Mouse (Mus musculus): ENCODE results near the gene 2210016F16Rik. TPM values are rescaled to one million over a fixed set of nuclear protein-coding genes. Genes with fewer than 3 reads are reported as not detected.
"Not testable (repeated sequence)": the region's sequence is repeated elsewhere in the genome, so short reads cannot be mapped to it uniquely, and the experiment has no call there.

2210016F16Rik gene
- 27.5 and 27.6 TPM in 2 replicates for polyA plus RNA-seq (2016; fragmentation: Nextera tagmentation; extraction: Ambion mirVana)

DNA sequence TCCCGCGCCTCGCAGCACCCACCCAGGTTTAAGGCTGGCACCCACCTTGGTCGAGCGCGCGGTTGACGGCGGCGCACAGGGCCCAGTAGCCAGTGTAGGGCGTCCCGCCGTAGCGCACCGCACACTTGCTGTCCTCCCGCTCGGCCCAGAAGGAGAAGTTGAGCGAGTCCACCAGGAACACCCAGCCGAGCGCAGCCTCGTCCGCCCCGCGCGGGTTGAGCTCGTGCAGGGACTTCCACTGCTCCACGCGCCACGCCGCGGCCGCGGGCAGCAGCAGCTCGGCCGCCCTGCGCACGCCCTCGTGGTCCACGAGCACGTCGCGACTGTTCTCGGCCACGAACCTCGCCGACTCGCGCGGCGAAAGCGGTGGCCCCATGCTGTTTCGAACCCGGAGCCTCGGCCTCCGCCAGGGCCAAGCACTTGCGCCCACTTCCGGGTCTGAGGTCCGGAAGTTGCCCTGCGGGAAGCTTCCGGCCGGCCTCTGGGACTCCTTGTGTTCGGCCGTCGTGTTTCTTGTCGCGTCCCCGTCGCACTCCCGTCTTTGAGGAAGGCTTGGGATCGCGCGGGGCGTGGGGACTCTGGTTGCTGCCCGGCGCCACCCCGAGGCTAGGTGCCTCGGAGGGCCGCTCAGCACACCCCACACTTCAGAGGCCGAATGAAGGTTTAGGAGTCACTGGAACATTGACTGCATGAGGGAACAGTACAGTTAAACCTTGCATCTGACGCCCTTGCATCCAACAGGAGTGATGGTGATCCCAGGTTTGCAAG, at the start of gene 2210016F16Rik:
TSS of gene 2210016F16Rik (minus strand) at position 447 of the 768 bp plus-strand sequence.
- 1% methylated on average over 79 of the region's 80 CpGs for WGBS (ENCODE audit: insufficient replicate concordance)
- peak within 1 kb of the TSS; percentile 91 for H3K4me3 ChIP-seq

DNA sequence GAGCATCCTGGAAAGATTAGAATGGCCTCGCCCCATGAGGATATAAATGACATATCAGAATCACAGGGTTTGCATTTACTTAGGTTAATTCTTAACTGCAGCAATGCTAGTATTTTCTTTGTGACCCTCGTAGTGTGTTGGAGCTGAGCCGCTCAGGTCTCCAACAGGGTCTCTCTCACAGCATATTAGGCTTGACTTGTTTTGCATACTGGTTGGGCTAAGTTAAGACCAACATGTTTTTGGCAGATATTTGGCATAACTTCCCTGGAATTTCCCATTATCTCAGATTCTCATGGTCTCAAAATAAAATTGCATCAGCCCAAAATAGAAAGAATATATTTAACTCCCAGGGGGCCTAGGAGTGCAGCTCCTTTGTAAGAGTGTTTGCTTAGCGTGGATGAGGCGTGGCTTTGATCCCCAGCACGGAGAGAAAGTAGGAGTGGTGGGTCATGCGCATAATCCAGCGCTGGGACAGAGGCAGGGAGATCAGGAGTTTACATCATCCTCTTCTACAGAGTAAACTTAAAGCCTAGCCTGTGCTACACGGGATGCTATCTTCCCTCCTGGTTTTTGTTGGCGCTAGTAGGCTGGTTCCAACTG, 38.1 kb upstream of the 2210016F16Rik start:
- Histone ChIP-seq H3K9me3 (replicated peaks) (no peaks in the 10 kb centered on the region), H3K4me1 (no peaks in the 10 kb centered on the region), H3K36me3 (no peaks in the 10 kb centered on the region), H3K4me2 (no peak overlapping the region), H3K9ac (no peak overlapping the region), H3K27ac (no peak overlapping the region), H3K4me3 (no peak overlapping the region), H3K27me3 (replicated peaks) (peaks cover 13% of the 10 kb centered on the region; the same call in 1 of the 2 replicates)
- ATAC-seq, result no peak
- WGBS (ENCODE audit: insufficient replicate concordance), result 49% methylated on average over 10 of the region's 10 CpGs

More for the DNA sequence above, at the start of gene 2210016F16Rik:
- peaks cover 24% of the 10 kb centered on the region for H3K9me3 ChIP-seq (replicated peaks)
- peaks cover 27% of the 10 kb centered on the region for H3K4me1 ChIP-seq
- H3K9ac ChIP-seq, result peak within 1 kb of the TSS; percentile 90
- H3K27ac ChIP-seq, result peak within 1 kb of the TSS; percentile 72
- no peaks in the 10 kb centered on the region for H3K27me3 ChIP-seq (replicated peaks)
- peaks cover 38% of the 10 kb centered on the region for H3K36me3 ChIP-seq
- peak; percentile 80 for ATAC-seq
- peak within 1 kb of the TSS; percentile 94 for H3K4me2 ChIP-seq

DNA sequence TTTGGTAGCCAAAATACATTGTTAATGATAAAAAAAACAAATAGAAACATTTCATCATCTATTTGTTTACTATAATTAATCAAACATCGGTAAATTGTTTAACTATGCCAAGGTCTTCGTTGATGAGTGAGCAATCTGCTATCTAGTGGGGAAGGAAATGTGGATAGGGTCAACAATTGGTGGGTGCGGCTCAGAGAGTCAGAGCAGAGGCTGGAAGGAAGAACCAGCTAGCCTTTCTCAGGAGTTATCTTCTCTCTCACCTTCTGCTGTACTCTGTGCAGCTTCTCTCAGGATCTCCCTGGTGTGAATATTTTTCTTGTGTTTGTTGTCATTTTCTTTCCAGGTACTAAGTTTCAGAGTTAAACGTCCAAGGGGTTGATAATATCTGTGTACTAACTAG, 37.2 kb upstream of the 2210016F16Rik start:
- H3K4me3 ChIP-seq, result no peak overlapping the region
- ATAC-seq, result no peak
- no peak overlapping the region for H3K4me2 ChIP-seq
- H3K4me1 ChIP-seq, result no peaks in the 10 kb centered on the region
- WGBS (ENCODE audit: insufficient replicate concordance), result 52% methylated on average over 4 of the region's 4 CpGs
- no peaks in the 10 kb centered on the region for H3K9me3 ChIP-seq (replicated peaks)
- H3K27ac ChIP-seq, result no peak overlapping the region
- no peak overlapping the region for H3K9ac ChIP-seq
- peaks cover 13% of the 10 kb centered on the region; the same call in 1 of the 2 replicates for H3K27me3 ChIP-seq (replicated peaks)
- no peaks in the 10 kb centered on the region for H3K36me3 ChIP-seq

DNA sequence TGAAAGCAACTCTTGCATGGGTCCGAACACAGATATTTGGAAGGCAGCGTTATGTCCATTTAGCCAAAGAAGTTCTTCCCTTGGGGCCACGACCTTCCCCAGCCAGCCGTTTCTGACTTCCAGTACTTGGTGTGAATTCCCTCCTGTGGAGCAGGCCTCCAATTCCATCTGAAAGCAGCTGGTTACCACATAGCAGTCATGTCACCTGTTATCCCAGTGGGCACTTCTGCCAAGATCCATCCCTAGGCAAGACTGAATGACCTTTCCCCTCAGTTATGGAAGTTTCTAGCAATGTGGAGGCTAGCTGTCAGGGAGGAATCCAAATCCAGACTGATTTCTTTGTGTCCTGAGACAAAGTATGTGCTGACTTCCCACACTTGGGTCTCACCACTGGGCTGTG, 36.0 kb upstream of the 2210016F16Rik start:
- no peak for ATAC-seq
- Histone ChIP-seq H3K36me3 (no peaks in the 10 kb centered on the region), H3K9ac (no peak overlapping the region), H3K4me3 (no peak overlapping the region), H3K4me2 (no peak overlapping the region), H3K27me3 (replicated peaks) (peaks cover 9% of the 10 kb centered on the region; the same call in 1 of the 2 replicates), H3K27ac (no peak overlapping the region), H3K9me3 (replicated peaks) (no peaks in the 10 kb centered on the region), H3K4me1 (no peaks in the 10 kb centered on the region)
- 71% methylated on average over 4 of the region's 4 CpGs for WGBS (ENCODE audit: insufficient replicate concordance)

DNA sequence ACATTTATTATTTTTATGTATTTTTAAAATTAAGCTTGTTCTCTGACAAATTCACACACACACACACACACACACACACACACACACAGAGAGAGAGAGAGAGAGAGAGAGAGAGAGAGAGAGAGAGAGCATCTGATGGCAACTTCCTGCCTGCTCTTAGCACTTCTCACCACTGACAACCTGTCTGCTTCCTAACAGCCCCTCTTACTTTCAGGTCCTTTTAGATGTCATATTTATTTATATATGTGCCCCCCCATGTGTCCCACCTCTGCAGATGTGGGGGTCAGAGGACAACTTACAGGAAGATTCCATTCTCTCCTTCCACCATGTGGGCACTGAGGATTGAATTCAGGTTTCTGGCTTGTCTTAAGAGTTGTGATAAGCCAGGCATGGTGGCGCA, 34.2 kb upstream of the 2210016F16Rik start:
- no peaks in the 10 kb centered on the region for H3K36me3 ChIP-seq
- no peak overlapping the region for H3K4me3 ChIP-seq
- H3K4me2 ChIP-seq, result no peak overlapping the region
- H3K4me1 ChIP-seq, result no peaks in the 10 kb centered on the region
- no peaks in the 10 kb centered on the region; the same call in 1 of the 2 replicates for H3K27me3 ChIP-seq (replicated peaks)
- WGBS (ENCODE audit: insufficient replicate concordance), result 77% methylated on average over 1 of the region's 1 CpGs
- no peak overlapping the region for H3K9ac ChIP-seq
- H3K9me3 ChIP-seq (replicated peaks), result no peaks in the 10 kb centered on the region
- no peak for ATAC-seq
- no peak overlapping the region for H3K27ac ChIP-seq

DNA sequence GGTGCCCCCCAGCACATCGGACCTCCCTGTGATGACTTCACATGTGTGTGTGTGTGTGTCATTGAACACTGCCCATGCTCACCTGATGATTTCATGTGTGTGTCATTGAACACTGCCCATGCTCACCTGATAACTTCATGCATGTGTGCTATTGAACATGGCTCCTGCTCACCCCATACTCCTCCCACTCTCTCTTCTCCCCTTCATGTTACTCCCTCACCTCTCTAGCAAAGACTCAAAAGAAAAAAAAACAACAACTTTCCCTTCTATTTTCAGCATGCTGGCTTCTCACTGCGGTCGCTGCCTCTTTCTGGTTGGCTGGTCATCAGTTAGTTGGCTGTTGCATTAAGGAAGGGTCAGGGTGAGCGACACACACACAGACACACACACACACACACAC, 33.6 kb upstream of the 2210016F16Rik start:
- WGBS (ENCODE audit: insufficient replicate concordance), result 68% methylated on average over 4 of the region's 4 CpGs
- Histone ChIP-seq H3K4me1 (no peaks in the 10 kb centered on the region), H3K27me3 (replicated peaks) (no peaks in the 10 kb centered on the region; the same call in 1 of the 2 replicates), H3K9me3 (replicated peaks) (no peaks in the 10 kb centered on the region), H3K4me2 (no peak overlapping the region), H3K9ac (no peak overlapping the region), H3K36me3 (no peaks in the 10 kb centered on the region), H3K27ac (no peak overlapping the region), H3K4me3 (no peak overlapping the region)
- no peak for ATAC-seq

DNA sequence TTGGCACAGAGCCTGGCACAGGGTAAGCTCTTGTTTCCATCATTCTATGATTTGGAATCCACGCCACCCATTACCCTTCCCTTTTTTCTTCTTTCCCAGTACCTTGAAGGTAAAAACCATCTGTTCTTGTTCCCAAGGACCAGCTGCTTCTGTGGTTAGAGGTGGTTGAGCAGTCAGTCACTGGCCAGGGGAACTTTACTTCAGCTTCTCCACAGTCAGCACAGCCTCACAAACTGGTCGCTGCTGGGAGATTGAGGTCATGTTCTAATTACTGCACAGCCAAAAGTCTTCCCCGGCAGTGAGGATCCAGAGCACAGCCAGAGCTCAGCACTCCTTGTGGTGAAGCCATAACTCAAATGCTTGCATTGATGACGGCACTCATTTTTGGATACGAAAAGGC, 30.8 kb upstream of the 2210016F16Rik start:
- WGBS (ENCODE audit: insufficient replicate concordance), result 77% methylated on average over 5 of the region's 5 CpGs
- Histone ChIP-seq H3K27ac (no peak overlapping the region), H3K4me1 (no peaks in the 10 kb centered on the region), H3K9me3 (replicated peaks) (peaks cover 10% of the 10 kb centered on the region), H3K36me3 (peaks cover 16% of the 10 kb centered on the region), H3K9ac (no peak overlapping the region), H3K4me2 (no peak overlapping the region), H3K27me3 (replicated peaks) (no peaks in the 10 kb centered on the region; the same call in 1 of the 2 replicates), H3K4me3 (no peak overlapping the region)
- ATAC-seq, result no peak

DNA sequence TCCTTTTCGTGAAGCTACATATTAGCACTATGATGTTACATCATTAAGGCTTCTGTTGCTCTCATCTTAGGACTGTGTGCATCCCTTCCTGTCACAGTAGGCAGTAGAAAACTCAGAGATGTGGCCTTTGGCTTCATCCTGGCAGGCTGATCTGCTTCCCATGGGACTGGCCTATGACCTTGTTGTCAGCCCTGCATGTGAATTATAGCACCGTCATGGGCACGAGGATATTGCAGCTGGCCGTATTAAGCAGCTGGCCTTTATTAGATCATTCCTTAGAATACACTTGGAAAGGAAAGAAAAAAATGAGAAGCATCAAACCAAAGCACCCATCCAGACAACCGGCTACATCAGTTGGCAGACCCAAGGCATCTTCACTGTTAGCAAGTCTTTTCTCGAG, 30.3 kb upstream of the 2210016F16Rik start:
- Histone ChIP-seq H3K4me3 (no peak overlapping the region), H3K27ac (no peak overlapping the region), H3K4me2 (no peak overlapping the region), H3K4me1 (no peaks in the 10 kb centered on the region), H3K9ac (no peak overlapping the region), H3K27me3 (replicated peaks) (no peaks in the 10 kb centered on the region; the same call in 1 of the 2 replicates), H3K9me3 (replicated peaks) (peaks cover 10% of the 10 kb centered on the region), H3K36me3 (peaks cover 21% of the 10 kb centered on the region)
- 77% methylated on average over 6 of the region's 6 CpGs for WGBS (ENCODE audit: insufficient replicate concordance)
- ATAC-seq, result no peak

DNA sequence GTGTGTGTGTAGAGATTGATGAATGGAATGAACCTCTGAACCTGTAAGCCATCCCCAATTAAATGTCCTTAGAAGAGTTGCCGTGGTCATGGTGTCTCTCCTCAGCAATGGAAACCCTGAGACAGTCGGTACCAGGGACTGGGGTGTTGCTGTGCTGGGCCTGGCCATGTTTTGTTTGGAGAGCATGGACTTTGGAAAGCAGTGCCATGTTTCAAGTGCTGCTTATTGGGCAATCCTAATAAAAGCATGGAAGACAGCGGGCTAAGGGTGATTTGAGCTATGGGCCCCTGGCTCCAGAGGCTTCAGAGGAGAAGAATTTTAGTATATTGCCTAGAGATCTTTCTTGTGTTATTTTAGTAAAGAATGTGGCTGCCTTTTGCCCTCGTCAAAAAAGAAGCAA, 26.0 kb upstream of the 2210016F16Rik start:
- Histone ChIP-seq H3K27me3 (replicated peaks) (no peaks in the 10 kb centered on the region; the same call in 1 of the 2 replicates), H3K36me3 (peaks cover 46% of the 10 kb centered on the region), H3K9ac (no peak overlapping the region), H3K4me1 (0 out of 2 replicates have a peak, but pooled peaks cover 2% of the 10 kb centered on the region), H3K9me3 (replicated peaks) (peaks cover 10% of the 10 kb centered on the region), H3K4me2 (no peak overlapping the region), H3K27ac (no peak overlapping the region), H3K4me3 (no peak overlapping the region)
- no peak for ATAC-seq
- 90% methylated on average over 4 of the region's 4 CpGs for WGBS (ENCODE audit: insufficient replicate concordance)

DNA sequence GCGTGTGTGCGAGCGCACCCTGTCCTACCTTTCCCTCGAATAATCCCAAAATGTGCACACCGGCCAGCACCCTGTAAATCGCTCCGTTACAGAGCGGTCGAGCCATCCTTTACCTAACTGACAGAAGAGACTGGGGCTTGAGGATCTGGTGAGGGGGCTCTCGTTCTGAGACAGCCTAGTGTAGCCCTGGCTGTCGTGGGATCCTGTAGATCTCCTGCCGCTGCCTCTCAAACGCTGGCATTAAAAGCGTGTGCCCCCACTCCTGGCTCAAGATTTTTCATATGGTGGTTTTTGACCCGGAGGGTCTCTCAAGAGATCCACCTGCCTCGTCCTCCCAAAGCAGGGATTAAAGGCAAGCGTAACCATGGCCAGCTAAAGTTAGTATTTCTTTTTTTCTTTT, 18.2 kb upstream of the 2210016F16Rik start, which contains the start of gene Hnrnpk:
TSS of gene Hnrnpk (minus strand) at position 101 of the 400 bp plus-strand sequence.
- Histone ChIP-seq H3K4me1 (peaks cover 29% of the 10 kb centered on the region), H3K27ac (peak within 1 kb of the TSS; percentile 97), H3K36me3 (peaks cover 38% of the 10 kb centered on the region), H3K4me2 (peak within 1 kb of the TSS; percentile 84), H3K4me3 (peak within 1 kb of the TSS; percentile 98), H3K9ac (peak within 1 kb of the TSS; percentile 100)
- ATAC-seq; H3K27me3 ChIP-seq (replicated peaks); H3K9me3 ChIP-seq (replicated peaks): not testable (repeated sequence)
- 5% methylated on average over 17 of the region's 17 CpGs for WGBS (ENCODE audit: insufficient replicate concordance)

DNA sequence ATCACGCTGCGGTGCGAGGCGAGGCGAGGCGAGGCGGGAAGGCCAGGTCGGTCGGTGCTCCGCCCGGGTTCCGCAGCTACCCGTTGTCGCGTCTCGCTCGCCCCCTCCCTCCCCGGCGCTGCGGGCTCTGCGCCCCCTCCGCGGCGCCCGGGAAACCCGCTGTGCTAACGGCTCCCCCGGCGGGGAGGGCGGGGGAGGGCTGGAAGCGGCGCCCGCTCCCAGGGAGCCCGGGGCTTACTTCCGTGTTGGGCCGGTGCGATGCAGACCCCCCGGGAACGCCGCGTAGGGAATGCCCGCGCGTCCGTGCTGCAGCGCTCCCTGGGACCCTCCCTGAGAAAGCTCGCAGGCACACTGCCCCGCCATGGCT, 17.7 kb upstream of the 2210016F16Rik start:
- peaks cover 29% of the 10 kb centered on the region for H3K4me1 ChIP-seq
- H3K4me3 ChIP-seq, result peak overlapping the region; percentile 98
- H3K27me3 ChIP-seq (replicated peaks), result no peaks in the 10 kb centered on the region
- H3K27ac ChIP-seq, result peak overlapping the region; percentile 97
- peak; percentile 54 for ATAC-seq
- peaks cover 42% of the 10 kb centered on the region for H3K36me3 ChIP-seq
- peak overlapping the region; percentile 100 for H3K9ac ChIP-seq
- WGBS (ENCODE audit: insufficient replicate concordance), result 0% methylated on average over 16 of the region's 48 CpGs
- peak overlapping the region; percentile 84 for H3K4me2 ChIP-seq
- no peaks in the 10 kb centered on the region for H3K9me3 ChIP-seq (replicated peaks)
